Mouse (Mus musculus) splenic B cell, adult 2 months (primary cell): ENCODE data around the gene Zfp346.
"Not testable (repeated sequence)": the region's sequence is repeated elsewhere in the genome, so short reads cannot be mapped to it uniquely, and the experiment has no call there.

ENCODE experiments used
- DNase-seq: peaks from one replicate; pipeline ENCODE4 v3.0.0-alpha.2; 2011; ENCODE audit warnings: low read depth, low spot score
- H3K27me3 ChIP-seq: 2 replicates; pipeline ENCODE4 v1.6.1; 2012; ENCODE audit warnings: mild to moderate bottlenecking, low read length, moderate library complexity, mixed read lengths; ENCODE audit not compliant: control insufficient read depth, poor library complexity, insufficient read depth, severe bottlenecking
- H3K36me3 ChIP-seq: 2 replicates; pipeline ENCODE4 v1.6.1; 2012; ENCODE audit warnings: mild to moderate bottlenecking, low read length, moderate library complexity, mixed read lengths; ENCODE audit not compliant: control insufficient read depth, poor library complexity, insufficient read depth, severe bottlenecking

Zfp346 gene

GRCm38 (mm10) chr13:55105045-55105952 is at the start of gene Zfp346:
Gene Zfp346 (plus strand): TSS chr13:55105311.
- H3K36me3 ChIP-seq: peaks cover 3% of the 10 kb centered on the region
- DNase-seq: peak; percentile 98
- no peaks in the 10 kb centered on the region for H3K27me3 ChIP-seq

- H3K27me3 ChIP-seq: no peaks in the 10 kb centered on the region
- peaks cover 2% of the 10 kb centered on the region; the same call in 1 of the 2 replicates for H3K36me3 ChIP-seq
- DNase-seq: peak; percentile 54
These were observed 47.1 kb upstream of the Zfp346 start for GRCm38 (mm10) chr13:55058042-55058441.

GRCm38 (mm10) chr13:55063276-55063675 is 41.8 kb upstream of the Zfp346 start:
- H3K36me3 ChIP-seq: 0 out of 2 replicates have a peak, but pooled peaks cover 1% of the 10 kb centered on the region
- peak; percentile 71 for DNase-seq

GRCm38 (mm10) chr13:55069719-55070118 is 35.4 kb upstream of the Zfp346 start:
- H3K36me3 ChIP-seq: 0 out of 2 replicates have a peak, but pooled peaks cover 7% of the 10 kb centered on the region
- DNase-seq: no peak

More at GRCm38 (mm10) chr13:55063276-55063675, 41.8 kb upstream of the Zfp346 start:
- H3K27me3 ChIP-seq: no peaks in the 10 kb centered on the region

GRCm38 (mm10) chr13:55071322-55071721 is 33.8 kb upstream of the Zfp346 start:
- DNase-seq: peak; percentile 73
- peaks cover 14% of the 10 kb centered on the region for H3K36me3 ChIP-seq
- H3K27me3 ChIP-seq: no peaks in the 10 kb centered on the region

More at GRCm38 (mm10) chr13:55069719-55070118, 35.4 kb upstream of the Zfp346 start:
- no peaks in the 10 kb centered on the region for H3K27me3 ChIP-seq

- H3K27me3 ChIP-seq: no peaks in the 10 kb centered on the region
- H3K36me3 ChIP-seq: peaks cover 16% of the 10 kb centered on the region
- DNase-seq: no peak
These were observed 29.5 kb upstream of the Zfp346 start for GRCm38 (mm10) chr13:55075597-55075996.

GRCm38 (mm10) chr13:55092588-55092987 is 12.5 kb upstream of the Zfp346 start:
- DNase-seq: no peak
- H3K36me3 ChIP-seq: 0 out of 2 replicates have a peak, but pooled peaks cover 4% of the 10 kb centered on the region
- H3K27me3 ChIP-seq: no peaks in the 10 kb centered on the region

- not testable (repeated sequence) for H3K27me3 ChIP-seq, H3K36me3 ChIP-seq
- DNase-seq: peak; percentile 28
These were observed 7.3 kb upstream of the Zfp346 start for GRCm38 (mm10) chr13:55097841-55098240.

GRCm38 (mm10) chr13:55099066-55099725 is 5.9 kb upstream of the Zfp346 start:
- peak; percentile 54 for DNase-seq
- H3K27me3 ChIP-seq: no peaks in the 10 kb centered on the region
- no peaks in the 10 kb centered on the region for H3K36me3 ChIP-seq

GRCm38 (mm10) chr13:55099726-55100478 is 5.2 kb upstream of the Zfp346 start, which contains the start of gene Uimc1:
Gene Uimc1 (minus strand): TSS chr13:55100300.
- no peaks in the 10 kb centered on the region for H3K27me3 ChIP-seq
- DNase-seq: peak; percentile 90
- no peaks in the 10 kb centered on the region for H3K36me3 ChIP-seq

- no peak for DNase-seq
- no peaks in the 10 kb centered on the region for H3K27me3 ChIP-seq
- no peaks in the 10 kb centered on the region for H3K36me3 ChIP-seq
These were observed 3.5 kb upstream of the Zfp346 start for GRCm38 (mm10) chr13:55101627-55102026.

GRCm38 (mm10) chr13:55102366-55102765 is 2.7 kb upstream of the Zfp346 start:
- no peaks in the 10 kb centered on the region for H3K36me3 ChIP-seq

GRCm38 (mm10) chr13:55103351-55103750 is 1.8 kb upstream of the Zfp346 start:
- H3K36me3 ChIP-seq: peaks cover 3% of the 10 kb centered on the region
- no peaks in the 10 kb centered on the region for H3K27me3 ChIP-seq
- DNase-seq: no peak

More at GRCm38 (mm10) chr13:55102366-55102765, 2.7 kb upstream of the Zfp346 start:
- H3K27me3 ChIP-seq: no peaks in the 10 kb centered on the region
- no peak for DNase-seq

GRCm38 (mm10) chr13:55105953-55106691 is 1.0 kb downstream of the Zfp346 start:
- no peaks in the 10 kb centered on the region for H3K27me3 ChIP-seq
- H3K36me3 ChIP-seq: peaks cover 3% of the 10 kb centered on the region
- no peak for DNase-seq
